Mouse (Mus musculus) kidney, embryonic 16.5 days (tissue): Measurements from ENCODE around the gene Timm44. TPM values are rescaled to one million over a fixed set of nuclear protein-coding genes. Genes with fewer than 3 reads are reported as not detected.
A peak's percentile ranks its signal among the peaks of the same experiment; 100 is the strongest.

Experiments used
- ATAC-seq: fragments of 200-750 bp; cut with Nextera tagmentation; 2 replicates; pipeline ENCODE4 v1.8.0; 2017; ENCODE audit warnings: moderate TSS enrichment; ENCODE audit not compliant: low FRiP score, low TSS enrichment
- H3K27ac ChIP-seq: fragments of 300-500 bp; sonication (generic); 2 replicates; pipeline ENCODE4 v1.5.1; 2014; ENCODE audit warnings: low read length
- H3K27me3 ChIP-seq: fragments of 300-500 bp; sonication (generic); 2 replicates; pipeline ENCODE4 v1.6.1; 2014; ENCODE audit warnings: low read length, control low read depth, mixed read lengths; ENCODE audit not compliant: insufficient read depth
- H3K36me3 ChIP-seq: fragments of 300-500 bp; sonication (generic); 2 replicates; pipeline ENCODE4 v1.6.1; 2014; ENCODE audit warnings: low read length, control low read depth, mixed read lengths; ENCODE audit not compliant: insufficient read depth
- H3K4me1 ChIP-seq: fragments of 300-500 bp; sonication (generic); 2 replicates; pipeline ENCODE4 v1.6.1; 2014; ENCODE audit warnings: low read length, control low read depth, mixed read lengths; ENCODE audit not compliant: insufficient read depth
- H3K4me2 ChIP-seq: fragments of 300-500 bp; sonication (generic); replicated peaks from 2 replicates; pipeline ENCODE4 v1.6.1; 2014; ENCODE audit warnings: low read depth, low read length
- H3K4me3 ChIP-seq: fragments of 300-500 bp; sonication (generic); 2 replicates; pipeline ENCODE4 v1.5.1; 2014; ENCODE audit warnings: mild to moderate bottlenecking, low read length
- H3K9ac ChIP-seq: fragments of 300-500 bp; sonication (generic); replicated peaks from 2 replicates; pipeline ENCODE4 v1.6.1; 2014; ENCODE audit warnings: low read length
- H3K9me3 ChIP-seq: fragments of 300-500 bp; sonication (generic); 2 replicates; pipeline ENCODE4 v1.6.1; 2016; ENCODE audit warnings: low read length, control low read depth
- WGBS: fragments of 180-500 bp; shearing (Covaris S2); extraction: QIAGEN DNeasy Blood & Tissue Kit; methylation state at CpG from one replicate; pipeline ENCODE4 v1.1.7; 2014; 5-methylcytosine and 5-hydroxymethylcytosine counted together
- polyA plus RNA-seq: library from polyadenylated mRNA; unstranded; fragments of >200 nt; fragmentation: Nextera tagmentation; extraction: Ambion mirVana; gene quantifications from 2 replicates; pipeline ENCODE4 v1.2.1, GENCODE M21; 2015

The Timm44 gene
- polyA plus RNA-seq, 1 experiment from 2014 or later, result 86.1 TPM

DNA sequence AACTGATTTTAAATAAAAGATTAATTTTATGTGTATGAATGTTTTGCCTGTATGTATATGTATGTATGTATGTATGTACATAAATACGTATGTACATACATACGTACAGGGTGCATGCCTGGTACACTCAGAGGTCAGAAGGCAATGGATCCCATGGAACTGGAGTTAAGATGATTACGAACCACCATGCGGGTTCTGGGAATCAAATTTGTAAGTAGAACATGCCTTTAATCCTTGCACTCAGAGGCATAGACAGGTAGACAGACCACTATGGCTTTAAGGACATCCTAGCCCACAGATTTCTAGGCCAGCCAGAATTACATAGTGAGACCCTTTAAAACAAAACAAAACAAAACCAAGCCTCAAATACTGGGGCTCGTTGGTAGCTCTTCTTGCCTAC, 42.4 kb upstream of the Timm44 start:
- Histone ChIP-seq H3K27me3 (no peaks in the 10 kb centered on the region), H3K4me3 (no peak overlapping the region), H3K9me3 (no peaks in the 10 kb centered on the region), H3K9ac (no peak overlapping the region), H3K4me2 (no peak overlapping the region), H3K27ac (no peak overlapping the region), H3K4me1 (peaks cover 28% of the 10 kb centered on the region), H3K36me3 (peaks cover 12% of the 10 kb centered on the region; the same call in 1 of the 2 replicates)
- WGBS, result 91% methylated on average over 5 of the region's 5 CpGs
- ATAC-seq, result no peak

DNA sequence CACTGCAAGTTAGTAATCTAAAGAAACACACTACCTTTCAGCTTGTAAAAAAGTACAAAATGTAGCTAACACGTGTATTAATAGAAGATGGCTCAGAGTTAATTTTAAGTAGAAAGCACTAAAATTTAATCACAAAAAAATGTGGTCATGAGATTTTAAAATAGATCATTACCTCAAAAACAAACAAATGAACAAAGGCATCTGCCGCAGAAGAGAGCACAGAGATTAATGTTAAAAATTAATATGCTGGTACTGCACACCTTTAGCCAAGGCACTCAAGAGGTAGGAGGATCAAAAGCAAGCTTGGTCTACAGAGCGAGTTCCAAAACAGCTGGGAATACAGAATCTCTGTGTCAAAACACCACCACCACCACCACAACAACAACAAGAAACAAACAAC, 39.1 kb upstream of the Timm44 start:
- Histone ChIP-seq H3K27me3 (no peaks in the 10 kb centered on the region), H3K36me3 (peaks cover 21% of the 10 kb centered on the region), H3K27ac (no peak overlapping the region), H3K4me2 (no peak overlapping the region), H3K9ac (no peak overlapping the region), H3K4me3 (no peak overlapping the region), H3K4me1 (peaks cover 13% of the 10 kb centered on the region), H3K9me3 (no peaks in the 10 kb centered on the region)
- WGBS, result 86% methylated on average over 3 of the region's 3 CpGs
- no peak for ATAC-seq

DNA sequence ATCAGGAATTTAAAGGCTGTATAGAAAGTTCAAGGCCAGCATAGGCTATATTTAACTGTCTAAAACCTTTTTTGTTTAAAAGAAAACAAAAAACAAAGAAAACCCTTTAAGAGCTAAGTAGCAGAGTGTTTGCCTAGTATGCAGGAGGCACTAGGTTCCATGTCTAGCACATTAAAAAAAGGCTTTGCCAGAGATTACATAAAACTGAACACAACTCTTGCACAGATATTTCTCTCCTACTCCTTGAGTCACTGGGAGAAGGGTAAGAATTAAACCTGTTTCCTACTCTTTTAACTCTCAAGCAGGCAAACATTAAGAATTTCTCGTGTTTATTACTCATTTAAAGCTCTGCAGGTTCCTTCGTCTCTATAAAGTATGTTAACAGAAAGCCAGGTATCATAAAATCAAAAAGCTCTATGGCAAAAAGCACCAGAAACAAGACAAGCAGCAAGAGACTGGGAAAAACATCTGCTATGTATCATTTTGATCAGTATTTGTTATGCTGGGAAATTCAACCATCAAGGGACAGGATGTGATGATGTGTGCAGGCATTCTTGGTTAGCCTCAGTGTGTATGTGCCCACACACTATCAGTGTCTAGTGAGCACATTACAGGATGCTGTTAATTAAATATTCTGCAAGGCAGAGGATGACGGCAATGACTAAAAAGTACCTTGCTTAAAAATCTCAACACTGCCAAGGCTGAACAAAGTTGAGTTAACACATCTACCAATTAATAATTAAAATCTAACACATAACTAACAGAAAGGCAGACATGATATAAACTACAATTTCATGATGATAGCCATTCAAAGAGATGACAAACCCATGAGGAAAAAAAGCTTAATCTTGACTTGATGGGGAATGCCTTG, 37.8 kb upstream of the Timm44 start:
- H3K4me2 ChIP-seq, result no peak overlapping the region
- peaks cover 5% of the 10 kb centered on the region; the same call in 1 of the 2 replicates for H3K4me1 ChIP-seq
- no peaks in the 10 kb centered on the region for H3K9me3 ChIP-seq
- H3K4me3 ChIP-seq, result no peak overlapping the region
- WGBS, result 69% methylated on average over 3 of the region's 3 CpGs
- ATAC-seq, result no peak
- no peaks in the 10 kb centered on the region for H3K27me3 ChIP-seq
- H3K27ac ChIP-seq, result no peak overlapping the region
- H3K9ac ChIP-seq, result no peak overlapping the region
- peaks cover 34% of the 10 kb centered on the region for H3K36me3 ChIP-seq

DNA sequence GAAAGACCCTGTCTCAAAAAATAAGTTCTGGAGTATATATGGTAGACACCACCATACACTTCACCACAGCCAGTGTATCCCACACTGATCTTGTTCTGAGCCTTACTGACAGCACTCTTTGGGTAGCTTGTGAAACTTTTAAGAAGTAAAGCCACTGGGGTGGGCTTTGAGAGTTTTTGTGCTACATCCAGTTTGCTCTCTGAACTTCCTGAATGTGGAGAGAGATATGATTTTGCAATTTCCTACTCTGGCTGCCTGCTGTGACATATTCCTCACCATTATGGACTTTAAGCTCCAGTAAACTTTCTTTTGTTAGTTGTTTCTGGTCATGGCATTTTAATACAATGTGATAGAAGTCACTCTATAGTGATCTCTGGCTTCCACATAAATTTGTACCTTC, 36.4 kb upstream of the Timm44 start:
- Histone ChIP-seq H3K36me3 (peaks cover 40% of the 10 kb centered on the region), H3K9me3 (no peaks in the 10 kb centered on the region)

DNA sequence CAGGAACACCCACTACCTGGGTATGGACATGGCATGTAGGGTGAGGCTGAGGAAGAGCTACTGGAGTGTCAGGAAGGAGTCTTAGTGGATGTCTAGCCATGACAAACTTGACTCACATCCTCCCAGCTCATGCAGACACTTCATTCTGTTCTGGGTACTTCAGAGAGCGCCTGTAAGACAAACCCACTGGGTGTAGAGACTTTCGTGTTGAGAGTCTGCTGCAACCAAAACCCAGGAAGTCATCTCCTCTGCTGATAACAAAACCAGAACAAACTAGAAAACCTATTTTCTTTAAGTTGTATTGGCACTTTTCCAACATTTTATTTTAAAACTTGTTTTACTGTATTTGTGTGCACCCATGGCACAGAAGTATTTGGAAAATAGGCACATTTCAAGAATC, 30.1 kb upstream of the Timm44 start:
- WGBS, result 91% methylated on average over 2 of the region's 2 CpGs
- no peak for ATAC-seq

More for the DNA sequence above, 36.4 kb upstream of the Timm44 start:
- no peak overlapping the region for H3K4me3 ChIP-seq
- no peak overlapping the region for H3K4me2 ChIP-seq
- H3K4me1 ChIP-seq, result peaks cover 5% of the 10 kb centered on the region; the same call in 1 of the 2 replicates
- H3K9ac ChIP-seq, result no peak overlapping the region
- no peak for ATAC-seq
- H3K27me3 ChIP-seq, result no peaks in the 10 kb centered on the region
- H3K27ac ChIP-seq, result no peak overlapping the region

DNA sequence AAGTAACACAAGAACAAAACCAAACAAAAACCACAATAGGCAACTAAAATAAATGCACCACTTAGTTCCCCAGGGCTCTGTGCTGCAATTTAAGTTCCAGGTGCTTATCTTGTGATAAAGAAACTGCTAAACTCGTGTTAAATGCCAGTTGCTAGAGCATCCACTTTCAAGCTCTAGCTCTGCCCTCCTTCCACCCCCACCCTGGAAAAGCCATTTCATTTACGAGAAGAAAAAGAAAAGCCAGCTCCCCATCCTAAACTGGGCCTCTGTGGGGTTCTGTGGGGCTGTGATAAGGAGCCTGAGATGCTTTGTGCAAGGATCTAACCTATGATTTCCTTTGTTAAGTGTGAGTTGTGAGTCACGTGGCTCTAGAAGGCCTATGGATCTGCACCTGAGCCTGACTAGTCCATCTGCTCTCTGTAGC, 28.4 kb upstream of the Timm44 start:
- no peak for ATAC-seq
- H3K9ac ChIP-seq, result no peak overlapping the region
- no peak overlapping the region for H3K4me2 ChIP-seq
- H3K36me3 ChIP-seq, result peaks cover 72% of the 10 kb centered on the region
- no peaks in the 10 kb centered on the region for H3K9me3 ChIP-seq
- H3K27ac ChIP-seq, result no peak overlapping the region
- H3K4me1 ChIP-seq, result no peaks in the 10 kb centered on the region
- H3K27me3 ChIP-seq, result no peaks in the 10 kb centered on the region
- WGBS, result 87% methylated on average over 3 of the region's 3 CpGs
- H3K4me3 ChIP-seq, result no peak overlapping the region

More for the DNA sequence above, 30.1 kb upstream of the Timm44 start:
- Histone ChIP-seq H3K4me1 (no peaks in the 10 kb centered on the region), H3K9me3 (no peaks in the 10 kb centered on the region), H3K9ac (no peak overlapping the region), H3K4me2 (no peak overlapping the region), H3K36me3 (peaks cover 75% of the 10 kb centered on the region), H3K27me3 (no peaks in the 10 kb centered on the region), H3K4me3 (no peak overlapping the region), H3K27ac (no peak overlapping the region)

DNA sequence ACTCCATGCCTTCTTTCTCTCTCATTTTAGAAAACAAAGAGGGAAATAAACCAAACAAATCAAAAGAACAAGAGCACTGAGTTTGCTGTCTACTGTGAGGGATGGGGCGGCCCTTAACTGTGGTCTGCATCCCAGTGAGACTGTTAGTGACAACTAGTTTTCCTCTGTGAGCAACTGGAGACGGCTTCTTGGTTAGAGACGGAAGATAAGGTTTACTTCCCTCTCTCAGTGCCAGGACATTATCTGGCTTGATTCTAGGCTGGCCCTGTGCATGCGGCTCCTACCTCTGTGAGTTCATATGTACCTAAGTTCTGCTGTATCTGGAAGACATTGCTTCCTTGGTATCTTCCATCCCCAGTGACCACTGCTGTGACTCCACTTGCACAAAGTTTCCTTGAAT, 22.1 kb upstream of the Timm44 start:
- no peak overlapping the region for H3K27ac ChIP-seq
- WGBS, result 94% methylated on average over 4 of the region's 4 CpGs

DNA sequence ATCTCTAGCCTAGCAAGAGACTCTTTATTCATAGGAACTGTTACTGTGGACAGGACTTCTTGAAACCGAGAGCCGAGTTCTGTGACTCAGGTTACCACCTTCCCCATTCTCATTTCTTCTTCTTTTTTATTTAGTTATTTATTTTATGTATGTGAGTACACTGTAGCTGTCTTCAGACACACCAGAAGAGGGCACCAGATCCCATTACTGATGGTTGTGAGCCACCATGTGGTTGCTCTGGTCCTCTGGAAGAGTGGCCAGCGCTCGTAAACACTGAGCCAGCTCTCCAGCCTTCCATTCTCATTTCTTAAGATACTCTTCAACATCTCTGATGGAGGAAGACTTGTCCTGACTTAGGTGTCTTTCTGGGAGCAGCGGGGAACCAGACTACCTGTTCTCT, 17.0 kb upstream of the Timm44 start:
- Histone ChIP-seq H3K9ac (no peak overlapping the region), H3K27ac (no peak overlapping the region), H3K36me3 (peaks cover 71% of the 10 kb centered on the region), H3K4me1 (no peaks in the 10 kb centered on the region), H3K9me3 (no peaks in the 10 kb centered on the region), H3K4me2 (no peak overlapping the region), H3K4me3 (no peak overlapping the region), H3K27me3 (no peaks in the 10 kb centered on the region)
- WGBS, result 84% methylated on average over 5 of the region's 5 CpGs
- ATAC-seq, result no peak

More for the DNA sequence above, 22.1 kb upstream of the Timm44 start:
- H3K9ac ChIP-seq, result no peak overlapping the region
- no peaks in the 10 kb centered on the region for H3K4me1 ChIP-seq
- H3K4me2 ChIP-seq, result no peak overlapping the region
- no peak for ATAC-seq
- H3K9me3 ChIP-seq, result no peaks in the 10 kb centered on the region
- peaks cover 82% of the 10 kb centered on the region for H3K36me3 ChIP-seq
- no peak overlapping the region for H3K4me3 ChIP-seq
- H3K27me3 ChIP-seq, result no peaks in the 10 kb centered on the region

DNA sequence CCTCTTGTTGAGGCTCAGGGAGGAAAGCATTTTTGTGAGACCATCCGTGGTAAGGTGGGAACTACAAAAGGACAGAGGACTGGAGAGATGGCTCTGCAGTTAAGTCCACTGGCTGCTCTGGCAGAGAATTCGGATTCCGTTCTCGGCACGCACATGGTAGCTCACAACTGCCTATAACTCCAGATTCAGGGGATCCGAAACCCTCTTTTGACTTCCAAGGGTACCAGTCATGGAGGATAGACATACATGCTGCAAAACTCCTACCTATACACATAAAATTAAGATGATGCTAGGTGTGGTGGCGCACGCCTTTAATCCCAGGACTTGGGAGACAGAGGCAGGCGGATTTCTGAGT, 375 bp upstream of the Timm44 start:
- ATAC-seq, result no peak
- Histone ChIP-seq H3K4me3 (peak overlapping the region; percentile 94), H3K4me2 (peak overlapping the region; percentile 76), H3K27me3 (no peaks in the 10 kb centered on the region), H3K9ac (peak overlapping the region; percentile 89), H3K36me3 (peaks cover 16% of the 10 kb centered on the region), H3K27ac (peak overlapping the region; percentile 76), H3K4me1 (peaks cover 8% of the 10 kb centered on the region), H3K9me3 (no peaks in the 10 kb centered on the region)
- WGBS, result 31% methylated on average over 9 of the region's 9 CpGs

DNA sequence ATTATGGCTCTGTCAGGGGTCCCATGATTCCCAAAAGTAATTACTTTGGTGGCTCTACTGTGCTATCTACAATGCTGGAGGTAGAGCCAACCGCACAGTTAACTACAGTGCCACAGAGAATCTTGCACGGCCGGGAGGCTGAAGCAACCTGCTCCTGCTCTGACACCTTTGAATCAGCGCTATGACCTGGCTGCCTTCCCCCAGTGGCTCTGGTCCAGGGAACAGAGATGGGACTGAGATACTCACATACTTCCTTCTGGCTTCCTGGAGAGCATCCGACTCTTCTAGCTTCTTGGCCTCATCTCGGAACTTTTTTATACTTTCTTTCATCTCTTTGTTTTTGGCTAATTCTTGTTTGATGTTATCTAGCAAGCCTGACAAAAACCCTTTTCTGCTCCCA, 6.1 kb downstream of the Timm44 start:
- Histone ChIP-seq H3K27ac (no peak overlapping the region), H3K4me2 (no peak overlapping the region), H3K9ac (no peak overlapping the region), H3K4me1 (peaks cover 2% of the 10 kb centered on the region; the same call in 1 of the 2 replicates), H3K27me3 (no peaks in the 10 kb centered on the region), H3K4me3 (no peak overlapping the region), H3K36me3 (peaks cover 70% of the 10 kb centered on the region), H3K9me3 (no peaks in the 10 kb centered on the region)
- no peak for ATAC-seq
- 94% methylated on average over 6 of the region's 6 CpGs for WGBS
